Mouse (Mus musculus): Measurements from ENCODE around the gene B9d2. TPM values are rescaled to one million over a fixed set of nuclear protein-coding genes. Genes with fewer than 3 reads are reported as not detected.

B9d2 gene
- 14.7 and 19.9 TPM in 2 replicates for polyA plus RNA-seq (2015; fragmentation: Nextera tagmentation; extraction: Ambion mirVana)

DNA sequence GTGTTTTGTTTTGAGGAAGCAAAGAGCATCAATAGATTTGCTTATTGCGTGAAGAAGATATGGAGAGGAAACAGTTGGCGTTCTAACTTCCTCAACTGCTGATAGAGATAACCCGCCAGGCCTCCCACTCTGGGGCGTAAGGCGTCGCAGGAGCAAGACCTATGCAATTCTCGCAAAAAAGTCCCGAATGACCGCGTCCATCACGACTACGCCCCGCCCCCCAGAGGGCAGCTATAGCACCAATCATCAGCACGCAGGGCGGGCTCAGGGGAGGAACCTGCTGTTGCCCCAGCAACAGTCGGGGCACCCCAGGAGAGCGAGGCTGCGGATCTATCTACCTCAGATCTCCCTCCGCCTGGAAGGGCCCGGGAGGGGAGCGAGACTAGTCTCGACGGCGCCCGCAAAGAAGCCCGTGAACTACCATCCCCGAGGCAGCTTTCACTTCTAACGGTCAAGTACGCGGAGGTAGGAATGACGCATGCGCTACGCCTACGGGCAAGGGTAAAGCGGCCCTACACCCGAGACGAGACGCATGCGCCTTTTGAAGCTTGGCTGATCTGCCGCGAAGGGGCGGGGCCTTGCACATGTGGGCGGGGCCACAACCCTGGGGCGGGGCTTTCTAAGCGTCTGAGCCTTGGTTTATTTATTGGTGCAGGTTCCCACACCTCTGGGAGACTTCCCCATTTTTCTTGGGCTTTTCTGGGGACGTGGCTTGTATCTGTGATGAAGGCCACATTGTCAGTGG, at the start of gene B9d2:
Gene B9d2, plus strand, starts transcription at position 267 of the 745 bp plus-strand sequence.

GRCm38 (mm10) chr7:25658657-25659472, 21.7 kb upstream of the B9d2 start, which contains the start of the genes Bckdha and Exosc5:
Bckdha (minus strand) TSS chr7:25658981.
Exosc5 (plus strand) TSS chr7:25659164.

DNA sequence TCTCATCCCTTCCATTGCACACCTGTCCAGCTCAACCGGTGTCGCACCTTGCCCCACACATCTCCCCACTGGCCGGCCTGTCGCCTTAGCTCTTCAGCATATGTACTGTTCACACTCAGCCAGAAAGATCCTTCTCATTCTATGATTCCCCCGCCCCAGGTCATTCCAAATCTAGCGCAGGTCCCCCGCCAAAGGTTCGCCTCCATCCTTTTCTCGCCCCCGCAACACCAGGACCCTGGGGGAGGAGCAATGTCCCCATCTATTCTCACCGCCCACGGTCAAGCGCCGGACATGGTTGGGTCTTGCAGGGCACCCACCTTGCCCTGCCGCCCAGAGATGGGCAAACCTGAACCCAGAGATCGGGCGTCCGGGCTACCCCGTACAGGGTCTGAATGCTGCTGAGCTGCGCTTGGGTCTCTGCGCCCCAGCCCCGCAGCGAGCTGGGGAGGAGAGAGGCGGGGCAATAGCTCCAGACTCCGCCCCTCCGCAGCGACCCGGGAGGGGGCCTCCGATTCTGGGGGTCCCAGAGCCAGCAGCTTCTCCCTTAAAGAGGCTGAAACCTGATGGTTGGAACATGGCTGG, 5.8 kb upstream of the B9d2 start, which contains the start of gene Tmem91:
Gene Tmem91, minus strand, starts transcription at position 448 of the 582 bp plus-strand sequence.

DNA sequence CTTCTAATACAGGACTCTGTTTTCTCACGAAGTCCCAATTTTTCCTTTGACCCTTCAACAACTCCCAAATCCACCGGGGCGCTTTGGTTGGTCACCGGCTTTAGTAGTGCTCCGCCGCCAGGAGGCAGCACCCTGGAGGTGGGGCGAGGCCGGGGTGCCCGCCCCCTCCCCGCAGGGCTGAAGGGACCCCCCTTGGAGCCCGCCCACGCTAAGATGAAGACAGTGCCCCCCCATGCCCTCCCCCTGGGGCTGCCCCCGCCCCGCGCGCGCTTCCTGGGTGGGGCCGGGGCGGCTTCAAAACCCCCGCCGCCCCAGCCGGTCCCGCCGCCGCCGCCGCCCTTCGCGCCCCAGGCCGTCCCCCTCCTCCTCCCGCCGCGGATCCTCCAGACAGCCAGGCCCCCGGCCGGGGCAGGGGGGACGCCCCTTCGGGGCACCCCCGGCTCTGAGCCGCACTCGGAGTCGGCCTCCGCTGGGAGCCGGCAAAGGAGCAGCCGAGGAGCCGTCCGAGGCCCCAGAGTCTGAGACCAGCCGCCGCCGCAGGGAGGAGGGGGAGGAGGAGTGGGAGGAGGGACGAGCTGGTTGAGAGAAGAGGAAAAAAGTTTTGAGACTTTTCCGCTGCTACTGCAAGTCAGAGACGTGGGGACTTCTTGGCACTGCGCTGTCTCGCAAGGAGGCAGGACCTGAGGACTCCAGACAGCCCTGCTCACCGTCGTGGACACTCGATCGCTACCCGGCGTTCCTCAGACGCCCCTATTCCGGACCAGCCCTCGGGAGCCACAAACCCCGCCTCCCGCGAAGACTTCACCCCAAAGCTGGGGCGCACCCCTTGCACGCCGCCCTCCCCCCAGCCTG, 6.3 kb downstream of the B9d2 start, which contains the start of gene Tgfb1:
Gene Tgfb1, plus strand, starts transcription at position 323 of the 852 bp plus-strand sequence.

GRCm38 (mm10) chr7:25718788-25719417, 38.3 kb downstream of the B9d2 start, which contains the start of gene Ccdc97:
Ccdc97 (minus strand) TSS chr7:25719088.

Other genes with a start within 250 kb of the B9d2 start
- 2.9 and 7.7 TPM in 2 replicates for gene Ceacam1, start 203.2 kb upstream of the B9d2 start, polyA plus RNA-seq (2015; fragmentation: Nextera tagmentation; extraction: Ambion mirVana)
- gene Ceacam2, start 140.9 kb upstream of the B9d2 start, polyA plus RNA-seq (2015; fragmentation: Nextera tagmentation; extraction: Ambion mirVana): 0.13 and 0.18 TPM in 2 replicates
- not detected in 2 replicates for gene Erich4, start 64.9 kb upstream of the B9d2 start, polyA plus RNA-seq (2015; fragmentation: Nextera tagmentation; extraction: Ambion mirVana)
- gene Dmac2, start 61.4 kb upstream of the B9d2 start, polyA plus RNA-seq (2015; fragmentation: Nextera tagmentation; extraction: Ambion mirVana): 18.6 and 18.8 TPM in 2 replicates
- gene B3gnt8, start 54.1 kb upstream of the B9d2 start, polyA plus RNA-seq (2015; fragmentation: Nextera tagmentation; extraction: Ambion mirVana): 8.5 and 9.1 TPM in 2 replicates
- 42.6 and 55.7 TPM in 2 replicates for gene Bckdha, start 21.8 kb upstream of the B9d2 start, polyA plus RNA-seq (2015; fragmentation: Nextera tagmentation; extraction: Ambion mirVana)
- 52.0 and 62.6 TPM in 2 replicates for gene Exosc5, start 21.6 kb upstream of the B9d2 start, polyA plus RNA-seq (2015; fragmentation: Nextera tagmentation; extraction: Ambion mirVana)
- 0.76 and 1.2 TPM in 2 replicates for gene Tmem91, start 5.6 kb upstream of the B9d2 start, polyA plus RNA-seq (2015; fragmentation: Nextera tagmentation; extraction: Ambion mirVana)
- 2.9 and 3.4 TPM in 2 replicates for gene Tgfb1, start 6.2 kb downstream of the B9d2 start, polyA plus RNA-seq (2015; fragmentation: Nextera tagmentation; extraction: Ambion mirVana)
- gene Ccdc97, start 38.3 kb downstream of the B9d2 start, polyA plus RNA-seq (2015; fragmentation: Nextera tagmentation; extraction: Ambion mirVana): 12.6 and 14.4 TPM in 2 replicates
- gene Hnrnpul1, start 74.0 kb downstream of the B9d2 start, polyA plus RNA-seq (2015; fragmentation: Nextera tagmentation; extraction: Ambion mirVana): 25.2 and 31.9 TPM in 2 replicates
- gene Axl, start 107.9 kb downstream of the B9d2 start, polyA plus RNA-seq (2015; fragmentation: Nextera tagmentation; extraction: Ambion mirVana): 113 and 121 TPM in 2 replicates
- gene Cyp2s1, start 136.1 kb downstream of the B9d2 start, polyA plus RNA-seq (2015; fragmentation: Nextera tagmentation; extraction: Ambion mirVana): 10.5 and 11.8 TPM in 2 replicates
- not detected in 2 replicates for gene Cyp2b10, start 216.8 kb downstream of the B9d2 start, polyA plus RNA-seq (2015; fragmentation: Nextera tagmentation; extraction: Ambion mirVana)

Data from urinary bladder, postnatal 0 days (tissue).